Mouse (Mus musculus) liver, adult (tissue): ENCODE data around the gene Max.

ENCODE experiments used
- GATA4 ChIP-seq: IDR thresholded peaks from 2 replicates; pipeline ENCODE4 v1.6.1; 2014; ENCODE audit warnings: mild to moderate bottlenecking, low read length; ENCODE audit not compliant: insufficient replicate concordance

The Max gene

GRCm38 (mm10) chr12:76972241-76972640 is 10.2 kb upstream of the Max start:
- no peak for TF ChIP-seq GATA4

GRCm38 (mm10) chr12:76971642-76972221 is 9.7 kb upstream of the Max start:
- no peak for TF ChIP-seq GATA4

- no peak for TF ChIP-seq GATA4
Measured at GRCm38 (mm10) chr12:76965876-76966275, 3.9 kb upstream of the Max start.

- TF ChIP-seq GATA4 = no peak
Measured at GRCm38 (mm10) chr12:76965089-76965488, 3.1 kb upstream of the Max start.

GRCm38 (mm10) chr12:76961052-76961931 is 709 bp downstream of the Max start:
- TF ChIP-seq GATA4 = no peak

- no peak for TF ChIP-seq GATA4
Measured at GRCm38 (mm10) chr12:76957688-76958087, 4.3 kb downstream of the Max start.

- no peak for TF ChIP-seq GATA4
Measured at GRCm38 (mm10) chr12:76954698-76955423, 7.1 kb downstream of the Max start.

GRCm38 (mm10) chr12:76953750-76954363 is 8.1 kb downstream of the Max start:
- no peak for TF ChIP-seq GATA4

- no peak for TF ChIP-seq GATA4
Measured at GRCm38 (mm10) chr12:76950330-76950729, 11.7 kb downstream of the Max start.

- TF ChIP-seq GATA4 = no peak
Measured at GRCm38 (mm10) chr12:76948781-76949180, 13.2 kb downstream of the Max start.

- no peak for TF ChIP-seq GATA4
Measured at GRCm38 (mm10) chr12:76948185-76948584, 13.8 kb downstream of the Max start.

- no peak for TF ChIP-seq GATA4
Measured at GRCm38 (mm10) chr12:76947487-76947886, 14.5 kb downstream of the Max start.

- TF ChIP-seq GATA4 = no peak
Measured at GRCm38 (mm10) chr12:76943466-76943865, 18.5 kb downstream of the Max start.

GRCm38 (mm10) chr12:76943046-76943445 is 19.0 kb downstream of the Max start:
- TF ChIP-seq GATA4 = no peak

GRCm38 (mm10) chr12:76942476-76942875 is 19.5 kb downstream of the Max start:
- TF ChIP-seq GATA4 = no peak
